Mouse (Mus musculus) adrenal gland, postnatal 25 days (tissue): ENCODE data around the gene Gm12394. TPM values are rescaled to one million over a fixed set of nuclear protein-coding genes. Genes with fewer than 3 reads are reported as not detected.
"Not testable (repeated sequence)": the region's sequence is repeated elsewhere in the genome, so short reads cannot be mapped to it uniquely, and the experiment has no call there.

Source experiments
- DNase-seq: peaks from one replicate; pipeline ENCODE4 v3.0.0; 2021; ENCODE audit warnings: mixed read lengths
- total RNA-seq: library from RNA; stranded (reverse); gene quantifications from 2 replicates; pipeline ENCODE4 v1.2.3, GENCODE M21; 2021

Gene Gm12394
- total RNA-seq, 1 experiment from 2014 or later = 0.18 TPM

- DNase-seq = not testable (repeated sequence)
Observed at GRCm38 (mm10) chr4:42860483-42860882, 3.9 kb upstream of the Gm12394 start.

- DNase-seq = not testable (repeated sequence)
Observed at GRCm38 (mm10) chr4:42853788-42854187, 2.8 kb downstream of the Gm12394 start, which contains the start of gene Fam205a1. Gene Fam205a1, minus strand, starts transcription at chr4:42853888.

- not testable (repeated sequence) for DNase-seq
Observed at GRCm38 (mm10) chr4:42773893-42774292, 82.7 kb downstream of the Gm12394 start, which contains the start of gene Ccl21a. Gene Ccl21a, minus strand, starts transcription at chr4:42773993.

- DNase-seq = not testable (repeated sequence)
Observed at GRCm38 (mm10) chr4:42756477-42756876, 100.1 kb downstream of the Gm12394 start, which contains the start of gene Ccl19. Gene Ccl19, minus strand, starts transcription at chr4:42756577.

GRCm38 (mm10) chr4:42735245-42735644 lies 121.3 kb downstream of the Gm12394 start, which contains the start of gene 4930578G10Rik:
Gene 4930578G10Rik, plus strand, starts transcription at chr4:42735545.
- DNase-seq = not testable (repeated sequence)

Other genes starting within 250 kb of the Gm12394 start
- not detected in 2 replicates for gene Gm10591, start 244.6 kb downstream of the Gm12394 start, total RNA-seq
- 3.7 and 4.2 TPM in 2 replicates for gene Gm2564, start 227.1 kb downstream of the Gm12394 start, total RNA-seq
- gene Ccl27b, start 201.5 kb downstream of the Gm12394 start, total RNA-seq = 20.7 TPM in 1 of 2 replicates, not detected in the other
- not detected in 2 replicates for gene Il11ra2, start 194.9 kb downstream of the Gm12394 start, total RNA-seq
- not detected in 2 replicates for gene 4930578G10Rik, start 121.2 kb downstream of the Gm12394 start, total RNA-seq
- 1.1 and 2.3 TPM in 2 replicates for gene Ccl19, start 100.2 kb downstream of the Gm12394 start, total RNA-seq
- 0.76 and 3.9 TPM in 2 replicates for gene Ccl21a, start 82.8 kb downstream of the Gm12394 start, total RNA-seq
- gene Fam205a1, start 2.9 kb downstream of the Gm12394 start, total RNA-seq = not detected in 2 replicates
- gene Fam205c, start 17.5 kb upstream of the Gm12394 start, total RNA-seq = not detected in 2 replicates
- 0.57 and 0.73 TPM in 2 replicates for gene Phf24, start 59.9 kb upstream of the Gm12394 start, total RNA-seq
- gene Dnajb5, start 93.0 kb upstream of the Gm12394 start, total RNA-seq = 12.5 TPM in 2 replicates
- gene 1700022I11Rik, start 112.8 kb upstream of the Gm12394 start, total RNA-seq = not detected in 2 replicates
- 299 and 392 TPM in 2 replicates for gene Vcp, start 143.7 kb upstream of the Gm12394 start, total RNA-seq
- gene Fancg, start 153.7 kb upstream of the Gm12394 start, total RNA-seq = 15.7 and 20.9 TPM in 2 replicates
- gene Pigo, start 169.0 kb upstream of the Gm12394 start, total RNA-seq = 26.1 and 27.5 TPM in 2 replicates
- 227 and 270 TPM in 2 replicates for gene Stoml2, start 174.9 kb upstream of the Gm12394 start, total RNA-seq
- gene Fam214b, start 189.4 kb upstream of the Gm12394 start, total RNA-seq = 58.7 and 63.6 TPM in 2 replicates
- 12.4 and 13.2 TPM in 2 replicates for gene Unc13b, start 202.2 kb upstream of the Gm12394 start, total RNA-seq